Mouse (Mus musculus) 3134 (cell line): ENCODE data around the gene Olfr1033.
"Not testable (repeated sequence)": the region's sequence is repeated elsewhere in the genome, so short reads cannot be mapped to it uniquely, and the experiment has no call there.

Experiments used
- DNase-seq: peaks from one replicate; pipeline ENCODE4 v3.0.0-alpha.2; 2011; ENCODE audit warnings: low spot score; ENCODE audit not compliant: insufficient read length; ENCODE audit errors: extremely low read depth

The Olfr1033 gene

GRCm38 (mm10) chr2:86020406-86020805, at the start of gene Olfr1033:
Gene Olfr1033 (plus strand): TSS chr2:86020633.
- DNase-seq, result not testable (repeated sequence)

GRCm38 (mm10) chr2:85973595-85973994, 46.8 kb upstream of the Olfr1033 start, which contains the start of gene Olfr1029:
Gene Olfr1029 (plus strand): TSS chr2:85973895.
- no peak for DNase-seq

DNA sequence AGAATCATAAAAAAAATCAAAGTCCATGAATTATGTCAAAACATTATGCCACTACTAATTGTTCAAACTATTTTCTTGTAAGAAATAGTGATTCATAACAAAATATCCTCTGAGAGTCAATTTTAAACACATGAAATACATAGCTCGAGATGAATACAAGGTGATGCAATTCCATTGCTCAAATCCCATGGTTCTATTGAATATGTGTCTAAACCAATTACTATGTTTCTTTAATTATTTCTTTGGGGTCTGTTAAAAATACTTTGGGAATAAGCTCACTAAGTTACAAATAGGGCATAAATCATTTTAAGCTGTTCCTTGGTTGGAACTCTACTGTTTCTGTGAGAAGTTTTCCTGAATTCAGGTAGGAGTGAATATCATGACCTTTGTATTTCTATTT, 41.5 kb upstream of the Olfr1033 start, which contains the start of gene Olfr1030:
TSS of gene Olfr1030 (plus strand) at position 301 of the 400 bp plus-strand sequence.
- no peak for DNase-seq

GRCm38 (mm10) chr2:85990004-85990403, 30.4 kb upstream of the Olfr1033 start, which contains the start of gene Olfr1031:
Gene Olfr1031 (plus strand): TSS chr2:85990304.
- no peak for DNase-seq

DNA sequence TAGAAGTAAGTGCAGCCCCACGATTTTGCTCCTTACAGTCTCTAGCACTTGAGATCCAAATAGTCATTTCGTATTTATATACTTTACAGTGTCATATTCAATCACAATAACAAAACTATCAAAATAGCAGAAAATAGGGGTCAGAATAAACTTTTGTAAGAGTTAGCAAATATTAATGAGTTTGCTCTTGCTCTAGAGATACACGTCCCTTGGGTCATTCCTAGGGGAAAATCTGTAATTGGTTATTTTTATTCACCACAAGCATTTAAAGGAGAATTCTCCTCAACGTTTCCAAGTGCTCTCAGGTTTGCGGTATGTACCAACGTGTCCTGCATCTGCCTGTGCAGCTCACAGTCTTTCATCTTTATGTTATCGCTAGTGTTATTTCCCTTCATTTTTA, 15.2 kb upstream of the Olfr1033 start, which contains the start of gene Olfr1032:
TSS of gene Olfr1032 (plus strand) at position 301 of the 400 bp plus-strand sequence.
- DNase-seq, result no peak

DNA sequence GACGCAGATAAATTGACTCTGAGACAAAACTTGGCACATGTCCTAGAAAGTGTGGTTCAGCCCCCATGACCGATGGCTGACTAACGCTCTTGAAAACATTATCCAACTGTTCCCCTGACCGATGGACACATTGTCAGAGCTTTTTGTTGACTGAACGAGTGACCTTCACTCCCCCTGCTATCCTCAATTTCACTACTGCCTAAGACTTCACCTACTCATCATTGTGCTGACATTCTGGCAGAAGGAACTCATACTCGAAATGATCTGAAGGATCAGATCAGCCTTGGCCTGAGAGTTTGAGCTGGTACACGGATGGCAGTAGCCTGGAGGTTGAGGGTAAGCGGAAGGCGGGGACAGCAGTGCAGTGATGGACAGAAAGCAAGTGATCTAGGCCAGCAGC, 1.1 kb downstream of the Olfr1033 start:
- DNase-seq, result not testable (repeated sequence)

GRCm38 (mm10) chr2:86045561-86045960, 25.1 kb downstream of the Olfr1033 start, which contains the start of gene Olfr1034:
Gene Olfr1034 (plus strand): TSS chr2:86045861.
- DNase-seq, result no peak

DNA sequence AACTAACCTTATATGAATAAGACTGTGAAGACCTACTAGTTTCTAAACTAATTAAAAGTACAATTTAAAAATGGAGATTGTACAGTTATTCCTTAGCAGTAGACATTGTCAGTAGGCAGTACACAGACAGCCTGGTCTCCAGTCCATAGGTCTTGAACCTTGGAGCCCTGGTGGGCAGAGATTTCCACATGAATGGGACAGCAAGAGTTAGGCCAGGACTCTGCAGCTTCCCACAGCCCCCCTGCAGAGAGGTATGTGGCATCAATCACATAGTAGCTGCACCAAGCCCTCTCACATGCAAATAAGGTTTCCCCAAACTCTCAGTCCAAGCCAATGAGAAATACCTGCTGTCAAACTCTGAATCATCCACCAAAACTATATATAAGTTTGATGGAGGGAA, 30.3 kb downstream of the Olfr1033 start:
- DNase-seq, result not testable (repeated sequence)

- DNase-seq, result not testable (repeated sequence)
Measured at GRCm38 (mm10) chr2:86063766-86064165, 43.3 kb downstream of the Olfr1033 start.

GRCm38 (mm10) chr2:86070189-86070588, 49.8 kb downstream of the Olfr1033 start:
- DNase-seq, result no peak

- not testable (repeated sequence) for DNase-seq
Measured at GRCm38 (mm10) chr2:86073692-86074091, 53.3 kb downstream of the Olfr1033 start, which contains the start of gene Olfr1036. Gene Olfr1036 (plus strand): TSS chr2:86073992.

DNA sequence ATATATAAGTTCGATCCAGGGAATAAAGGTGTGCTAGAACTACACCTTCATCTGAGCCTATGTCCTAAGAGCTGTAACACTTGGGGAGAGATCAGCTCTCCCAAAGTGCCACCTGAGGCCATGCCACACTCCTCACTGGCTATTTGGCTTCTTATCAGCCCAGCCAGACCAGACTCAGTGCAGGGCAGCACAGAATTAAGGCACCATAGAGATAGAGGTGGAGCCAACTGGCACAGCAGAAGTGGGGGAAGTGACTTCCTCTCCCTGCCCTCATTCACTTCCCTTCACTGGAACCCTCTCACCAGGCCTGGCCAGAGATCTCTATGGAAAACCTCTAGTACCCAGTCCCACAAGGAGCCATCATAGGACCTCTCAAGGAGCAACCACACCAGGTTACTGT, 60.0 kb downstream of the Olfr1033 start:
- DNase-seq, result not testable (repeated sequence)

DNA sequence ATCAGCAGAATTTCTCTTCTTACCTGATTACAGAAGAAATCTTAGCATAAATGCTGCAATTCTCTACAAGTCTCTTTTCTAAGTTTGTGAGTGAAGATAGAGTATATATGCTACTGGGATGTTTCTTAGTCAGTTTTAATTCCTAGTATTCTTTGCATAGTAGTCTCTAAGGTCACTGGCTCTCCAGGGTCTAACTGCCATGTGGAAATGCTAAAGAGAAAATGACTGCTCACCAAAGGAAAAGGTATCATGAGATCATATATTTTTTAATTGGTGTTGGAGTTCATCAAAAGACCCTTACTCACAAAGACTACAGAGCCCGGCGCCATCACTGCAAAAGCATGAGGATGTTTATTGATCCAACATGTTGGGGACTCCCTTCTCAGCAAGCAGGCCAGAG, 66.9 kb downstream of the Olfr1033 start, which contains the start of gene Olfr1037:
TSS of gene Olfr1037 (minus strand) at position 101 of the 400 bp plus-strand sequence.
- no peak for DNase-seq
